Mouse (Mus musculus): Measurements from ENCODE around the gene Rasgef1b. TPM values are rescaled to one million over a fixed set of nuclear protein-coding genes. Genes with fewer than 3 reads are reported as not detected.

Gene Rasgef1b
- total RNA-seq (2021): 7.1 and 7.2 TPM in 2 replicates
- long read RNA-seq, transcript Rasgef1b-209 (14 exons, 2,987 nt): major isoform, 8 of 16 reads
- long read RNA-seq, partial matches to known transcripts: 3 of 16 reads
- long read RNA-seq, other reads (novel, unspliced or antisense): 1 of 16 reads

DNA sequence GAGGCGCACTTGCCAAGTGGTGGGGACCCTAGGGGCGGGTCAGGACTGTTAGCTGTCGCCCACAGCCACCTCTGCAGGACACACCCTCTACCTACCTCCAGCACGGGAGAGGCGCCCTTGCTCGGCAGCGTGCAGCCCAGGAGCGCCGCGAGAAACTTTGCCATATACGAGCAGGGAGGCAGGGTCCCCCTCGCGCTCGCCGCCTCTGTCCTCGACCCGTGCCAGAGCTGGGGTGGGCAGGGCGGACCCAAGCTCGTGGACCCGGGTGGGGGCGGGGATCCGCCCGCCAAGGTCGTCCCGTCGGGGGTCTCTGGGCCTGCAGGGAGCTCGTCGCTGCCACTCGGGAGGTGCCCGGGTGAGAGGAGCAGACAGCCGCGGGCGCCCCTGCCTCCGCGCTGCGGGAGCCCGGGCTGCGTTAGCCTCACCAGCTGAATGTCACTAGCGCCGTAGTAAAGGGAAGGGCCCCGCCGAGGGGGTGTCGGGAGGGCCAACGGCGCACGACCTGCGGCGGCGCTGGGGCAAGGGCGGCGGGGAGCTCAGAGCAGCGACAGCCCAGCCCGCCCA is at the start of gene Rasgef1b:
Gene Rasgef1b (minus strand): TSS at position 417 of the 564 bp plus-strand sequence.
- DNase-seq: peak; percentile 85

- no peak for DNase-seq
Observed at GRCm38 (mm10) chr5:99775342-99775741, 46.5 kb upstream of the Rasgef1b start.

- DNase-seq: no peak
Observed at GRCm38 (mm10) chr5:99773265-99773664, 44.4 kb upstream of the Rasgef1b start.

GRCm38 (mm10) chr5:99764246-99764645 is 35.4 kb upstream of the Rasgef1b start:
- DNase-seq: no peak

DNA sequence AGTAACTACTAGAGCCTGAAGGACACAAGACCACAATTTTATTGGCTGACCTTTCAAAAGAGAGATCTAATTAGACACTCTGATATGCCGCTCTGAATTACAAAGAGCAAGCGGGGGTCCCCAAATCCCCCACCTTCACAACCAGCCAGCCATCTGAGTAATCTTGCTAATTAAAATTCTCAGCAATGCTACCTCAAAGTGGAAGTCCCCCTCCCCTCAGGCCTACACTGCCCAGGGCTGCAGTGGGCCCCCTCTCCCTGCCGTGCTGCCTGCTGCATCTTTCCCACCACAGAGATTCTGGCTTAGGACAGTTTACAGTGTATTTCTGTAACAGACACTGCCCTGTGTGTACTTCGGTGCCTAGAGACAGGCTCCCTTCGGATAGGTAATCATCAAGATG is 30.0 kb upstream of the Rasgef1b start:
- DNase-seq: no peak

DNA sequence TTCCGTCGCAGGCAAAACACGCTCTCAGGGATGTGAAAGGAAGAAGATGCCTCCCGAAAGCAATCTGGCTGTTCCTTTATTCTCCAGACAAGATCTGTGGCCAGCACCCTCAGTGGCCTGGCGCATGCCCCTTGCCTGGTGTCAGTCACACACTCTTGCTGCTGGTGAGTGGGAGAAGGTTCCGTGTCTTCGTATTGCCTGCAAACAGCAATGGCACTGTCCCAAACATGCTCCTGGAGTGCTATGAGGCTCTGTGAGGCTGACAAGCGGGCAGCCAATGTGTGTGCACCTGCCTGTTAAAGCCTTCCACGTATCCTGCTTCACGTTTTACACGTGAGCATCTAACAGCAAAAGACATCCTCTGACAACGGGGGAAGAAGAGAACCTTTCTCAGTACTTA is 25.0 kb upstream of the Rasgef1b start:
- no peak for DNase-seq

- no peak for DNase-seq
Observed at GRCm38 (mm10) chr5:99753368-99753767, 24.5 kb upstream of the Rasgef1b start.

DNA sequence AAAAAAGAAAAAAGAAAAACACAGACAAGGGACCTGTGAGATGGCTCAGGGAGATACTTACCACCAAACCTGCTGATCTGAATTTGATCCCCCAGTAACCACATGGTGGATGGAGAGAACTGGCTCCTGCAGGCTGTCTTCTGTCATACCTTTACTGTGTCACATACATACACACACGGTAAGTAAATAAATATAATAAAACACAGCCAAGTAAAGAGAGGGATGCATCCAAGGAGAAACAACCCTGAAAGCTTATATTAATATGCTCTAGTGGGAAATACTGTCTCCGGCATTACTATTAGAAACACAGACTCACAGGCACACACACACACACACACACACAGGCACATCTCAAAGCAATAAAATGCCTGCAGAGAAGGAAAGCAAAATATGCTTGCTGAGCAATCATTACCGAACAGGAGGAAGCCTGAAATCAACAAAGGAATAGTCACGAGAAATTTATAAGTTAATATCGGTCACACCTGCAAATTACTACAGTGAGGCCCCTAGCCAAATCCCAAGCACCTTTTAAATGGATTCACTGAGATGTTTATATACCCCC is 23.9 kb upstream of the Rasgef1b start:
- no peak for DNase-seq

GRCm38 (mm10) chr5:99748417-99748816 is 19.6 kb upstream of the Rasgef1b start:
- DNase-seq: no peak

- DNase-seq: no peak
Observed at GRCm38 (mm10) chr5:99746087-99746486, 17.2 kb upstream of the Rasgef1b start.

- no peak for DNase-seq
Observed at GRCm38 (mm10) chr5:99742874-99743273, 14.0 kb upstream of the Rasgef1b start.

- DNase-seq: no peak
Observed at GRCm38 (mm10) chr5:99742056-99742455, 13.2 kb upstream of the Rasgef1b start.

DNA sequence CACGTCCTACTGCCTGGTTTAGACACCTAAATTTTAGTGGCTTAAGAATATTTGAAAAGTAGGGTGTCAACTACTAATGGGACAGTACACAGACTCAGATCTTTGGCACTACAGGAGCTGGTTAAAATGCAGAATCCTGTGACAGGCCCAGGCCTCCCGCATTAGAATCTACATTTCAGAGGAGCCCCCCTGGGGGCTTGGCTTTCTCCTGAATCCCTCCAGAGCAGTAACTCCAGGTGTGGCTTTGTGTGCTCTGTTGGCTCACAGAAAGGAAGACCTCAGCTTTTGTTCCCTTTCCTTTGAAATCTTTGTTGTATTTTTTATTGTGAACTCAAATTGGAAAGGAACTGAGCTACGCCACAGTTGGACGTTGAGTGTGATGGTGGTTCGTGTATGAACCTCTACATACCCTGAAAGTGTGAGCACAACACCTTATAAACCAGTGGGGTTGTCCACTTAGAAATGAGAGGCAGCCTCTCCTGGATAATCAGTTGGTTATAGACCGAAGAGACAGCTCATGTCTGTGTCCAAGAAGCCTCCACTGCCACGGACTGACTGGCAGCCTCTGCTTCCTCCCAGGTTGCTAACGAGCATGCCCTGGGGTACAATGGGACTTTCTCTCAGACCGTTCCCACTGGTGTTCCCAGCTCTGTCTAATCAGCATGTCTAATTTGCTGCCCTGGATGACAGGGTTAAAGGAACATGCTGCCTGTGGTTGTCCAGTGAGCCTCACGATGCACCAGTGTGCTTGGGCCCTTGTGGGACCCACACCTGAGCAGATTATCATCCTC is 9.3 kb upstream of the Rasgef1b start:
- DNase-seq: no peak

GRCm38 (mm10) chr5:99729931-99730330 is 1.1 kb upstream of the Rasgef1b start:
- no peak for DNase-seq

DNA sequence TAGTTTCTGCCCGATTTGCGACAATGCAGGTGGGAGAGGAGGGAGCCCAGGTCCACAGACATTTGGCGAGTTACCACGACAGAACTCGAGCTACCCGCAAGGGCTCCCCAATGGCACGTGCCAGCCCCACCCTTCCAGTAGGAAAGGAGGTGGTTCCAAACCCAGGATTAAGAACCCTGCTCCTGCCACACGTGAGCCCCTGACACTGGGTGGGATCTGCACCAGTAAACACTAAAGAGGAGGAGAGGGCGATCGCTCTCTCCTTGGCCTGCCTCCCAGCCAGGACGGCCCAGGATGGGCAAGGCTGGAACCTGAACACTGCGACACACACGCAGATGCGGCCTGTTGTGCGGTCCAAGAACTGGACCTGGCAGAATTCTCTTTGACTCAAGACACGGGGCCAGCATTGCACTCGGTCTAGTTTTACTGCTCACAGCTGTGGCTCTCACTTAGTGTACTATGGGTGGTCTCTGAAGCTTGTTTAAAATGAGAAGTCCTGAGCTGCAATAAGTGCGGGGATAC is 557 bp upstream of the Rasgef1b start:
- DNase-seq: peak; percentile 9

GRCm38 (mm10) chr5:99728027-99728451 is 826 bp downstream of the Rasgef1b start:
- DNase-seq: no peak

GRCm38 (mm10) chr5:99723941-99724340 is 4.9 kb downstream of the Rasgef1b start:
- no peak for DNase-seq

DNA sequence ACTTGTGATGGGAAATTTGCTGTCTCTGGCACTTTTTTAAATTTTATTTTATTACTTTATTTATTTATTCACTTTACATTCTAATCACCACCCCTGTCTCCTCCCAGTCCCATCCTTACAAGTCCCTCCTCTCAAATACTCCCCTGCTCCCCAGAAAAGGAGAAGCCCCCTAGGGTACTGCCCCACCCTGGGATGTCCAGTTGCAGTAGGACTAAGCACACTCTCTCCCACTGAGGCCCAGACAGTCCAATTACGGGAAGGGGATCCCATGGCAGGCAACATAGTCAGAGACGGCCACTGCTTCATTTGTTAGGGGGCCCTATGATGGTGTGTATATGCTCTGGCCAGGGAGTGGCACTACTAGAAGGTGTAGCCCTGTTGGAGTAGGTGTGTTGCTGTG is 6.6 kb downstream of the Rasgef1b start:
- DNase-seq: no peak

DNA sequence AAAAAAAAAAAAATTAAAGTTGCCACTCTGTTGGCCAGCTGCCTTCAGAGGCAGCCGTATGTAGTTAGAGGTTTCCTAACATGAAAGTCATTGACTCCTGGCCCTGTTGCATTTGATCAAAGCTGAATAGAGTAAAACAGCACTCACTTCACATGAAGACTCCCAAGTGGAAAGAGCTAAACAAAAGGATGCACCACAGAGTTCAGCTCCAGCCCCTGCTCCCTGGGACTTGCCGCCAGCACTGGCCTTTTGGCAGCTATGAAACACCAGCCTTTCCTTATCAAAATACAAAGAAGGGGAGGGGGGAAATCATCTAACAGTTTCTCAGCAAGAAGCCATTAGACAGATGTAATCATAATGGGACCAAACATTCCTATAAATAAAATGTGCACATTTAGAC is 8.3 kb downstream of the Rasgef1b start:
- no peak for DNase-seq

- no peak for DNase-seq
Observed at GRCm38 (mm10) chr5:99717917-99718316, 10.9 kb downstream of the Rasgef1b start.

- no peak for DNase-seq
Observed at GRCm38 (mm10) chr5:99715281-99715744, 13.6 kb downstream of the Rasgef1b start.

- DNase-seq: no peak
Observed at GRCm38 (mm10) chr5:99711947-99712346, 16.9 kb downstream of the Rasgef1b start.

- no peak for DNase-seq
Observed at GRCm38 (mm10) chr5:99708706-99709105, 20.2 kb downstream of the Rasgef1b start.

All from adrenal gland, postnatal 25 days (tissue).